Comparison of ENCODE assay signal across 8 mouse cellular contexts in the genomic region with DNA sequence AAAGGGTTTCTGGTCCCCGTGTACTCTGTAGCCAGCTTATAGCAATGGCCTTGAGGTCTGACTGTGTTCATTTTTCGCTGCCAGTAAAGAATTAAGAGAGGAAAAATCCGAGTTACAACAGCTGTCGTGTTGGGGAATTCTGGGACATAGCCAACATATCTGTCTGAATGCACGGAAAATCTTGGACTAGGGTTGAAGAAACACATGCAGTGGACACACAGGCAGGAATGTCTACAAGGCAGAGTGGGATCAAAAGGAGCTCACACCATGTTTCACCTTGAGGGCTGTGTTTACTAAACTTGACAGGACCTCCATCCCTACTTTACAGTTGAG. TPM values are rescaled to one million over a fixed set of nuclear protein-coding genes. Genes with fewer than 3 reads are reported as not detected.
DNase-seq lines count a peak whose midpoint lies in the region; ATAC-seq and TF ChIP-seq lines count a peak whose summit lies in the region.

No protein-coding gene starts in this region.

- intact Hi-C loops in gastrocnemius, adult 2 months (cut with DNase I): loop anchor here (10.0 kb wide), 2 partner anchors 49 to 221 kb away; a partner anchor contains a TSS
- intact Hi-C loops in gastrocnemius, postnatal 36 days (cut with DNase I): no loop called here

- WGBS in forebrain, embryonic 14.5 days: 29% methylated on average over 5 of the region's 5 CpGs
- WGBS in liver, embryonic 12.5 days (ENCODE audit: insufficient replicate concordance): 20% methylated on average over 5 of the region's 5 CpGs

- peak overlapping the region; percentile 53 for H3K4me2 ChIP-seq in forebrain, embryonic 14.5 days (ENCODE audit: low read length)
- H3K4me2 ChIP-seq in liver, embryonic 12.5 days: peak overlapping the region; percentile 76

- H3K9me3 ChIP-seq in forebrain, embryonic 14.5 days (replicated peaks; ENCODE audit: control insufficient read depth, low read length): no peaks in the 10 kb centered on the region
- no peaks in the 10 kb centered on the region for H3K9me3 ChIP-seq in liver, embryonic 12.5 days (replicated peaks)

- no peak for ATAC-seq in forebrain, embryonic 14.5 days
- no peak for ATAC-seq in liver, embryonic 12.5 days

- H3K27me3 ChIP-seq in forebrain, embryonic 14.5 days (replicated peaks; ENCODE audit: control insufficient read depth, insufficient read depth, low read length): no peaks in the 10 kb centered on the region
- no peaks in the 10 kb centered on the region for H3K27me3 ChIP-seq in liver, embryonic 12.5 days (replicated peaks)

- no peak for DNase-seq in gastrocnemius, adult 2 months
- DNase-seq in gastrocnemius, postnatal 25 days: no peak
- DNase-seq in A20 (ENCODE audit: low read depth, low spot score): peak; percentile 11
- no peak for DNase-seq in forebrain, embryonic 14.5 days (ENCODE audit: low spot score)
- DNase-seq in testis, postnatal 10 days (ENCODE audit: low spot score): no peak
- no peak for DNase-seq in spleen, adult 12 weeks (ENCODE audit: low spot score)
- DNase-seq in gastrocnemius, postnatal 36 days: no peak

- H3K27ac ChIP-seq in gastrocnemius, adult 2 months: no peak overlapping the region
- no peak overlapping the region for H3K27ac ChIP-seq in forebrain, embryonic 14.5 days (ENCODE audit: low read depth, low read length)
- no peak overlapping the region for H3K27ac ChIP-seq in liver, embryonic 12.5 days

- no peaks in the 10 kb centered on the region for H3K4me1 ChIP-seq in forebrain, embryonic 14.5 days (ENCODE audit: control insufficient read depth, insufficient read depth, low read length)
- peaks cover 6% of the 10 kb centered on the region; the same call in 1 of the 2 replicates for H3K4me1 ChIP-seq in liver, embryonic 12.5 days

- H3K9ac ChIP-seq in forebrain, embryonic 14.5 days (ENCODE audit: low read length): peak overlapping the region; percentile 70
- H3K9ac ChIP-seq in liver, embryonic 12.5 days: peak overlapping the region; percentile 68

- no peak for TF ChIP-seq CTCF in gastrocnemius, adult 2 months (IDR thresholded peaks at IDR 0.05)

- no peaks in the 10 kb centered on the region for H3K36me3 ChIP-seq in forebrain, embryonic 14.5 days (ENCODE audit: control insufficient read depth, insufficient read depth, low read length)
- H3K36me3 ChIP-seq in liver, embryonic 12.5 days: peaks cover 15% of the 10 kb centered on the region; the same call in 1 of the 2 replicates

- H3K4me3 ChIP-seq in gastrocnemius, adult 2 months: peak overlapping the region; percentile 78
- H3K4me3 ChIP-seq in forebrain, embryonic 14.5 days (ENCODE audit: low read depth, low read length): peak overlapping the region; percentile 48
- H3K4me3 ChIP-seq in liver, embryonic 12.5 days: peak overlapping the region; percentile 63

RNA-seq across cellular contexts. Expression of a gene that starts 0.7 kb away (rescaled TPM):
- total RNA-seq in gastrocnemius, adult 2 months (2021): 1 to 10 TPM; 1.5 to 2.0 TPM
- total RNA-seq in gastrocnemius, postnatal 25 days (2021): 1 to 10 TPM; 1.8 to 1.9 TPM
- 6.1 and 6.7 TPM in 2 replicates for polyA plus RNA-seq in forebrain, embryonic 14.5 days (2014; fragmentation: Nextera tagmentation; extraction: Ambion mirVana)
- 1.9 and 2.6 TPM in 2 replicates for polyA plus RNA-seq in liver, embryonic 12.5 days (2016; fragmentation: Nextera tagmentation; extraction: Ambion mirVana)
- 1 to 10 TPM; 1.6 to 1.9 TPM for total RNA-seq in gastrocnemius, postnatal 36 days (2021)

RNA-seq across cellular contexts. Expression of a gene that starts 20.6 kb away (rescaled TPM):
- total RNA-seq in gastrocnemius, adult 2 months (2021): under 1 TPM; 0.50 to 0.61 TPM
- under 1 TPM; 0.43 to 0.49 TPM for total RNA-seq in gastrocnemius, postnatal 25 days (2021)
- polyA plus RNA-seq in forebrain, embryonic 14.5 days (2014; fragmentation: Nextera tagmentation; extraction: Ambion mirVana): 1.1 and 2.7 TPM in 2 replicates
- 0.35 and 0.62 TPM in 2 replicates for polyA plus RNA-seq in liver, embryonic 12.5 days (2016; fragmentation: Nextera tagmentation; extraction: Ambion mirVana)
- total RNA-seq in gastrocnemius, postnatal 36 days (2021): under 1 TPM; 0.32 to 0.64 TPM

RNA-seq across cellular contexts. Expression of a gene that starts 52.2 kb away (rescaled TPM):
- 1 to 10 TPM; 4.7 to 5.6 TPM for total RNA-seq in gastrocnemius, adult 2 months (2021)
- 1 to 10 TPM; 4.1 to 4.3 TPM for total RNA-seq in gastrocnemius, postnatal 25 days (2021)
- 3.9 and 4.8 TPM in 2 replicates for polyA plus RNA-seq in forebrain, embryonic 14.5 days (2014; fragmentation: Nextera tagmentation; extraction: Ambion mirVana)
- polyA plus RNA-seq in liver, embryonic 12.5 days (2016; fragmentation: Nextera tagmentation; extraction: Ambion mirVana): 0.64 and 0.81 TPM in 2 replicates
- total RNA-seq in gastrocnemius, postnatal 36 days (2021): 1 to 10 TPM; 2.7 to 4.3 TPM

RNA-seq across cellular contexts. Expression of a gene that starts 57.6 kb away (rescaled TPM):
- total RNA-seq in gastrocnemius, adult 2 months (2021): under 1 TPM; 0.38 to 0.64 TPM
- under 1 TPM; 0.46 to 0.51 TPM for total RNA-seq in gastrocnemius, postnatal 25 days (2021)
- polyA plus RNA-seq in forebrain, embryonic 14.5 days (2014; fragmentation: Nextera tagmentation; extraction: Ambion mirVana): not detected in 2 replicates
- 0.13 and 0.29 TPM in 2 replicates for polyA plus RNA-seq in liver, embryonic 12.5 days (2016; fragmentation: Nextera tagmentation; extraction: Ambion mirVana)
- total RNA-seq in gastrocnemius, postnatal 36 days (2021): under 1 TPM; 0.43 to 0.54 TPM
